Mouse (Mus musculus): ENCODE measurements around the gene Rbx1.
A peak's percentile ranks its signal among the peaks of the same experiment; 100 is the strongest.

- TF ChIP-seq CTCF (IDR thresholded peaks at IDR 0.05; ENCODE audit: low read depth, low read length): peak; percentile 90
- TF ChIP-seq POLR2A (IDR thresholded peaks at IDR 0.05; ENCODE audit: extremely low read depth, insufficient read depth, low read length): no peak
These were observed 48.2 kb downstream of the Rbx1 start for GRCm38 (mm10) chr15:81514111-81514971.

All from liver, adult 2 months (tissue).